Mouse (Mus musculus): ENCODE measurements at regions not wholly inside any gene's neighbourhood (a gene's known extent, or its start where the extent isn't known, plus 50 kb on each side); places are given as distances from the start of the nearest gene placed in this dataset.
A peak's percentile ranks its signal among the peaks of the same experiment; 100 is the strongest.

DNA sequence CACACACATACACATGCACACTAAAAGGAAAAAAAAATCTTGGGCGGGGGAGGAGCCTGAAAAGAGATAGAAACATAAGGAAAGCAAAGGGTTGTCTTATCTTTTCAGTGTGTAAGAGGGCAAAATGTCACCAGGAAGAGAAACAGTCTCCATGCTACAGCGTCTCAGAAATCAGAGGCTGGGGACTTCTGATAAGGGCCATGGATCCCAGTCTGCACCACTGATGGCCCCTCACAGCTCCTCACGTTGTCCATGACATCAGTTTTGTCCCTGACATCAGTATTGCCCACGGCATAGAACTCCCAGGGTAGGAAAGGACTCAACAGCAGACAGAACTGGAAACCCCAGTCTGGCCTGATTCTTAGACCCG is 135.0 kb downstream of the 2410131K14Rik start:
- no peak for DNase-seq (ENCODE audit: low spot score in 2 of 2)

DNA sequence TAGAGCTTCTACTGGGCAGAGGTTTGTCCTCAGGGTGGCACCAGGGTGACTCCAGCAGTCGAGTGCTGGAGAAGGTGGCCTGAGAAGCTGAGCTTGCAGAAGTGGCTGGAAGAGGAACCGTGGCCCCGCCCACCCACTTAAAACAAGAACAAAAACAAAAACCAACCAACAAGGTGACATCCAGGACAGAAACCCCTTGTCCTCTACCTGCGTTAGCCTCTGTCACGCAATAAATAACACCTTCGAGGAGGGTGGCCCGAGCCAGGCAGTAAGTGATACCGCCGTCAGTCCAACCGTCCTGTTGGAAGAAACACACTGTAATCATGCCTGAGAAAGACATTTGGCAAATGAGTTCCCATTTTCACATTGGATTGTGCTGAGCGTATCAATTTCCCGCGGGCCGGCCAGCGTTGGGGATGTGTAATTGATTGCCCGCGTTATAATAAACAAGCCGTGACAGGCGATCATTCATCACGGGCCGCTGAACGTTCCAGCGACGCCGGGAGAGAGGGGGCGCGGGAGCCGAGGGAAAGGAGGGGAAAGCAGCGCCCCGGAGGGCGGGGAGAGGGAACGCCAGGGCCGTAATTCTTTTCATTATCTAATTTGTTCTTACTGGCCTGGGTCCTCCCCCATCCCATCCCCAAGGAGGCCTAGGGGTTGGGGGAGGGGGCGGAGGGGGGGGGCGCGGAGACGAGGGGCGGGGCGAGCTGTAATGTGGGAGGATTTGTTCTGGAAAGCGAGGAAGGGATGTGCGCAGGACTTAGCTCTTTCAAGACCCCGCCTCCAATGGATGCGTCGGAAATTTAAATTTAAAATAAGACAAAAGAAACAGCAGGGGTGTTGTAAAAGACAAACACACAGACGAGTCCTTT is 135.6 kb downstream of the 2410131K14Rik start:
- DNase-seq (ENCODE audit: low spot score in 2 of 2) = peak; percentile 12 to 26

DNA sequence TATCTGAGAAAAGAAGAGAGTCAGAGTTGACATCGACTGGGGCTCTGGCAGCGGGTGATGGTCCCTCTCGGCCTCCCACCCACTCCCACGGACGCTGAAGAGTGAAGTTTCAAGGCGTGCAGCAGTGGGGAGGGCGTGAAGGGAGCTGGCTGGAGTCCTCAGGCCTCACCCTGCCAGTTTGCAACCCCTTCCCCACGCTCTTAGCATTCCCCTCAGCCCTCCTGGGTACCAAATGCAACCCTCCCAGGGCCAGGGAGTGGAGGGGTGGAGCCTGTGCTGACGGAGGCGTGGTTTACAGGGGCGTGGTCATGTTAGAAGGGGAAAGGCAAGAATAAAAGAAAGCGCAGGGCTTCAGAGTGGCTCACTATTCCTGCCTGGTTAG is 136.3 kb downstream of the 2410131K14Rik start:
- peak; percentile 31 to 36 for DNase-seq (ENCODE audit: low spot score in 2 of 2)

DNA sequence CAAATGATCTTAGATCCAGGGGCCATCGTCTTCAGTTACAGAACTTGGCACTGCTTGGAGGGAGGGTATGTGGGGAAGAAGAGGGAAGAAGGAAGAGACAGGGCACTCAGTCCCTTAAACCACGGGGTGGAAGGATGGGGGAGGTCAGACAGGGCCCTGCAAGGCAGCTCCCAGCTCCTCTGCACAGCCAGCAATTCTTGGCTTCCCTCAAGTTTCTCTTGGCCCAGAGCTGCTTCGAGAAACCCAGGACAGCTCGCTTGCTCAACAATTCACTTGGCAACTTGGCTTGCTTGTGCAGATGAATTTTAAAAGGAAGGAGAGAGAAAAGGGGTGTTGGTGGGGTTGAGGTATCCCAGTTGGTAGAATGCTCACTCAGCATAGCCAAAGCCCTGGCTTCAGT is 141.1 kb downstream of the 2410131K14Rik start:
- no peak for DNase-seq (ENCODE audit: low spot score in 2 of 2)

DNA sequence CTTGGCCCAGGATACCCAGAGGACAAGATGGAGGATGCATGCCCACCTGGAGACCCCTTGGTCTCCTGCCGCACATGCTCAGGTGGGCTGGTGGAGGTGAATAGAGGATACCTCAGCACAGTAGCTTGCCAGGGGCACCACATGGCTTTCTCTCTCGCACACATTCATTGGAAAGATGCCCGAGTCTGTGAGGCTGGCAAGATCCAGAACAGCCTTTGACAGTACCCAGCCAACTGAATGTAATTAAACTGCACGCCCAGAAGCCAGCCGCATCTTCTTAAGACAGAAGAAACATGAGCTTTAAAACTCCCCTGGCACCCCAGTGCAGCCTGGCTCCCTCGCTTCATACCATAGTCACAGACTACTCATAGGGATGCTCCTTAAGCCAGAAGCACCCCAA is 143.4 kb downstream of the 2410131K14Rik start:
- DNase-seq (ENCODE audit: low spot score in 2 of 2) = no peak

DNA sequence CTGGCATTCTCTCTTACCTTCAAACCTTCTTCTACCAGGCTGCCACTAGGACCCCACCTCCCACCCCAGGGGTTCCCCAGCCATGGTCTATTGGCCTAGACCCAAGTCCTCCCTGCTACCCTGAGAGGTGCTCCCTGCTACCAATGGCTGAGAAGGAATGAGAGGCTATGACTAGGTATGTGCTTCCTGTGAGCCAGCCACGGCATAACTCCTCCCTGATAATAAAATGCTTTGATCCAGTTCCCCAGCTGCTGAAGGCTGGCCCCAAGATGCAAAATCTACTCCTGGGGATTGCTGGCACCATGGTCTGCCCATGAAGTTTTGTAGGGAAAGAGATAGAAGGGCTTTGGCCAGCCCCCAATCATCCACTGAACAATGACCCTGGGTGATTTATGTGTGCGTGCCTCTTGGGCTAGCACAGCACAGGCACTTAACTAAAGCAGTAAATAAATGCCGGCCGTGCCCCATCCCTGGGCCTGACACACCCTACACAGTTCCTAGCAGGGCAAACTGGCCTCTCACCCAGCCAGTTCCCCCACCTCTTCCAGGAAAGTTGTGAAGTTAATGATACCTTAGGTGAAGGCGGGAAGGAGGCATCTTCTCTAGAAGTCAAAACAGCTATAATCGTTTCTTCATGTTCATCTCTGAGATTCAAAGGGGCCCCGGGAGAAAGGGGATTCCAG is 145.8 kb downstream of the 2410131K14Rik start:
- DNase-seq (ENCODE audit: low spot score in 2 of 2) = no peak

DNA sequence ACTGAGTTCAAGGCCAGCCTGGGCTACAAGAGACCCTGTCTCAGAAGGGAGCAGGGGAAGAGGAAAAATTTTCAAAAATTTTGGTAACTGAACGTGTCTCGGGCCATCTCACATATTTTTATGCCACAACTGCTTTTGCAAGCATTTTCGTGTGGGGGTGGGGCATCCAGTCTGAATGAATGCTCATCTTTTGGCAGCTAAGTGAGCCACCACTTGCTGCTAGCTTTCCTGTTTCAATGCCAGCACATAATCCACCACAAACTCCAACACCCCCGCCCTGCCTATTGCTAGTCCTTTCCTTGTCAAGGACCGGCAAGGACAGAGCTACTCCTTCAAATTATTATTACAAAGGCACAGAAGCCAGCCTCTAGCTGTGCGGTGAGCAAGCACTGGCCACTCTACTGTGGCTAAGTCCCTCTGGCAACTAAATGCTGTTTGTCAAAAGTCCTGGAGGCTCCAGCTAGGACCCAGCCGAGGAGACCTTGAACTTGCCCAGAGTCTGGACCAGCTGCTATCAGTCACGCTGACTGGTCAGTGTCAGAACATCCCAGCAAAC is 148.0 kb downstream of the 2410131K14Rik start:
- no peak for DNase-seq (ENCODE audit: low spot score in 2 of 2)

DNA sequence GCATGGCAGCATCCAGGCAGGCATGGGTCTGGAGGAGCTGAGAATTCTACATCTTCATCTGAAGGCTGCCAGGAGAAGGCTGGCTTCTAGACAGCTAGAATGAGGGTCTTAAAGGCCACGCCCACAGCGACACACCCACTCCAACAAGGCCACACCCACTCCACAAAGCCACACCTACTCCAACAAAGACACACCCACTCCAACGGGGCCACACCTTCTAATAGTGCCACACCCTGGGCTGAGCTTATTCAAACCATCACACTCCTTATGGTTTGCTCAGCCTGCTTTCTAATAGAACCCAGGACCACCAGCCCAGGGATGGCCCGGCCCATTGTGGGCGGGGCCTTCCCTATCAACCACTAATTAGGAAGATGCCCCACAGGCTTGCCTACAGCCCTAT is 149.0 kb downstream of the 2410131K14Rik start:
- no peak for DNase-seq (ENCODE audit: low spot score in 2 of 2)

DNA sequence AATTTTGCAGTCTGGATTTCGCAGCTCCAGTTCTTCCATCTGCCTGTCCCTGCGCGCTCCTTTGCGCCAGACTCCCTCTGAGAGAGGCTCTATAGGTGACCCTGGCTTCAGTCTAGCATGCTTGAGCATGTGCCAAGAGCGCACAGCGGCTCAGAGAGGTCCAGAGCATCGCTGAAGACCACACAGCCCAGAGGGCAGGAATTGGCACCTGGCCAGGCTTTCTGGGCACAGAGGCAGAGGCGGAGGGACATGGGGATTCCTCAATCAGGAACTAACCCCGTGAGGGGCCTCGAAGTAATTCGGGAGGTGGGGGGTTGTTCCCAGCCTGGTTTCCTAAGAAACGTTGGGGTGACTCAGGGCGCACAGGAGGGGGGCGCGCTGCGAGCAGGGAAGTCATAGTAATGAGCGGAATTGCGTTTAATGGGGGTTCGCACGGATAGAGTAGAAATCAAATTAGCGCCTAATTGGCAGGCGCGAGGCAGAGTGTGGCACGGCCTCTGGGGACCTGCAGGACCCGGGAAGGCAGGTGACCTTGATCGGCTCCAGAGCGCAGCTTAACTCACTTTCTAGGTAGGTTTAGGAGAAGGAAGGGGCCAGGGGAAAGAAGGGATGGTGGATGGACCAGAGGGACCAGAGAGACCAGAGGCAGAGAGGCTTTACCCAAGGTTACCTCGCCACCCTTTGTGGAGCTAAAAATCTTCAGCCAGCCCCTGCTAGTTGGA is 151.1 kb downstream of the 2410131K14Rik start:
- peak; percentile 22 to 30 for DNase-seq (ENCODE audit: low spot score in 2 of 2)

DNA sequence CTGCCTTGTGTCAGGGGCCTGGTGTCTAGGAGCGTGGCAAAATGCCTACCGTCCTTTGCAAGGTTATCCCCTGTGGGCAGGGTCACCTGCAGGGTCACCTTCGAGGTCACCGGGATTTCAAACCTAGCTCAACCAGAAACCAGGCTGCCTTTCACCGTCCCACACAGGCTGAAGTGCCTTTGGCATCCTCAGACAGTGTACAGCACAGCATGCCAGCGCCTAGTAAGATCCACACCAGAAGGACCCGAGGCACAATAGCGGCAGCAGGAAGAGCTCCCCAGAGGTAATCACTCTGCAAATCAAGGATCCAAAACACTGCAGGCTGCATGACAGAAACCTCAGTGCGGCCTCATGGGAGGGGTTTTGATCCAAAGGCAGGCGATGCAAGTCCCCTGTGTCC is 155.9 kb downstream of the 2410131K14Rik start:
- no peak for DNase-seq (ENCODE audit: low spot score in 2 of 2)

DNA sequence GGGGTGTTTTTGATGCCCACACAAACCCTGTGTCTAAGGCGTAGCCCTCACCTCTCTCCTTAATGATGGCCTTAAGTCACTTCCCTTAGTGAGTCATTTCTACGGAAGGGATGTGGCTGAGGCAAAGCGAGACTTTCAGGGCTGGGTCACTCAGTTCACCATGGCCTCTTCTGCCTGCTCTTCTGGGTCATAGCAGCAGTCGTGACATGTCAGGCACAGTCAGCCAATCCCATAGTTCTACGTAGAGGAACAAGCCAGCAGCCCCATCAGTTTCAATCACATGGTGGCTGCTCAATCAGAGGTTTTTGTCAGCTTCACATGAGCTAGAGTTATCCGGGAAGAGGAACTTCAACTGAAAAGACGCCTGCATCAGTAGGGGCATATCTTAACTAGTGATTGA is 156.1 kb upstream of the Med13l start:
- no peak for DNase-seq (ENCODE audit: low spot score in 2 of 2)

DNA sequence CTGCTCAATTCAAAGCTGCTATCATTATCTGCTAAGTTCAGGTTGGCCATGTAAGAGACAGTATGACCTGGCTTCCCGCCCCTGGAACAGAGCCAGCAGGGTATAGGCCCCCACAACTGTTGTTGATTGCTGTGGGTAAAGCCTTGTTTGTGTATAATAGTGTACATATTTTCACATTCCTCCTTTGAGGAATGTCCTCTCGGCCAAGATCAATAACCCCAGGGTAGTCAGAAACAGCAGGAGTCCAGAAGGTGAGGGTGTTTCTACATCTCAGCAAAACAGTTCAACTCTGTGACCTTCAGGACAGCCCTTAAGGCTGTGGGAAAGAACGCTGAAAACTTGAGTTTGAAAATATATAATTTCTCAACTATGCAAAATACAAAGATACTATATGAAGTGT is 155.1 kb upstream of the Med13l start:
- no peak for DNase-seq (ENCODE audit: low spot score in 2 of 2)

DNA sequence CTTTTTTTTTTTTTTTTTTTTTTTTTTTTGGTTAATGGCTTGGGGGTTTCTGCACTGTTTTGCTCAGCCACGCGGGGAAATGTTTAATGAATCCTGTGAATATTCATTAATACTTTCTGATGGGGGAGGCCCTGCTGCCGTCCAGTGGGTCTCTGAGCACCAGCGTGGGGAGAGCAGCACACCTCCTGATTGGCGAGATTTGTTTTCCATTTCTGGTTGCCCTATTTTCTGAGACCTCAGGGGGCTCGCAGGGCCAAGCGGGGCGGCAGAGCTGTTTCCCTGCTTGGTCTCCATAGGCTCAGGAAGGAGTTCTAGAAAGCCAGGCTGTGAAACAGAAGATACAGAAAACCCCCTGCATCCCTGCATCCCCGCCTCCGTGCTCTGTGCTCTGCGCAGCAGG is 153.0 kb upstream of the Med13l start:
- DNase-seq (ENCODE audit: low spot score in 2 of 2) = no peak

DNA sequence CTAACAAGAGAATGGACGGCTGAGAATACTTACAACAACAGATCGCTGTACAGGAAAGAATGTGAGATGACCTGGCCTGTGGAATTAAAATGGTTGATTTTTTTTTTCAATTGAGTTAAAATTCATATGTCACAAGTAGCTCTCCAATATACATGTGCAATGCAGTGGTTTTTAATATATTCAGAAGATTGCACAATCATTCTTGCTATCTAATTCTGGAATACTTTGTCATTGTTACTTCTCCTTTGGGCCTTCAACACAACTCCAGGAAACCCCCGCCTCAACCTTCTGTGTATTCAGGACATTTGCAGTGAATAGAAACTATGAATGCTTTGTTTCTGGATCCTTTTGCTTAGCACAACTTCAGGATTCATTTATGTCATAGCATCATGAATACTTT is 152.5 kb upstream of the Med13l start:
- DNase-seq (ENCODE audit: low spot score in 2 of 2) = no peak

DNA sequence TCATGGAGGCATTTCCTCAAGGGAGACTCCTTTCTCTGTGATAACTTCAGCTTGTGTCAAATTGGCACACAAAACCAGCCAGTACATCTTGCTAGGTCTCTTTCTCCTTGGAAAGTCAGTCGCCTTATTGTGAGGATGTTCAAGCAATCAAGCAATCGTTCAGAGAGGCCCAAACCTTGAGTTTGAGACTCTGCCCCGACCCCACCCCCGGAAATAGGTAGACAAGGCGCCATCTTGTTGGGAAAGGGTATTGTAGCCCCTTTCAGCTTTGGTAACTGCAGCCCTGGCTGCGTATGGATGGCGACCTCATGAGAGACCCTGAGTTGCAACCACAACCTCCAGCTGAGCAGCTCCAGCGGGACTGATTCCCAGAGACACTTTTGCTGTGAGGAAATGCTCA is 151.7 kb upstream of the Med13l start:
- DNase-seq (ENCODE audit: low spot score in 2 of 2) = no peak

DNA sequence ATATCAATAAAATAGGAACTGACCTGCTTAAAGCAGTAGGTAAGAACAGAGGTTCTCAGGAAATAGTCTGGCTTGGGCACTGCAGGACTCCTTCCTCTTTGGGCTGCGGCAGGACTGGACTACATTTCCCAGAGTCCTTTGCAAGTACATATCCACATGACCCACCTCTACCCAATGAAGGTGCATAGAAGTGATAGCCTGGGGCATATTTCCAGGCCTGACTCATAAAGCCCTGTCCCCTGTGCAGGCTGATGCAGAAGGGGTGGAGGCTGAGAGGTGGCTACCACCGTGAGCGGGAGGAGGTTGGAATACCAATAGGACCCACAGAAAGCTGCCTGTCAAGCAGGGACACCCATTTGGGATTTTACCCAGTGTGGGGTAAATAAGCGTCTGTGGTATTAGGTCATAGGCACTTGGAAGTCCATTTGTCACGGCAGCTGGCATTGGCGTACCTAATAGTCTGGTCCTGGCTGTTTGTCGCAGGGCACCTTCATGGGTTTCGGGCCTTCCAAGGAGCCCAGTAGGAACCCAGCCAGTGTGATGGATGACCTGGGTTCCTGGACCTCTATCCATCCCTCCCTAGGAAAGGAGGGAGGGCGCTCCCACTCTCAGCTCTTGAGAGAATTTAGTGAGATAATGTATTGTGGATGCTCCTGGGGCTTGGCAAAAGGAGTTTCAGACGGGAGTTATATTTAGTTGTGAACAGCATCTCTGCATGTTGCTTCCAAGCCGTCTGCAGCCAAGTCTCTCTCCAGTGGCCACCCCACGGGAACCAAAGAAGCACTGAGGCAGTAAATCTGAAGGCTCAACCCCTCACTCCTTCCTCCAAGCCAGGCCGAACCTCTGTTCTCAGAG is 146.8 kb upstream of the Med13l start:
- DNase-seq (ENCODE audit: low spot score in 2 of 2) = peak; percentile 39 to 56

DNA sequence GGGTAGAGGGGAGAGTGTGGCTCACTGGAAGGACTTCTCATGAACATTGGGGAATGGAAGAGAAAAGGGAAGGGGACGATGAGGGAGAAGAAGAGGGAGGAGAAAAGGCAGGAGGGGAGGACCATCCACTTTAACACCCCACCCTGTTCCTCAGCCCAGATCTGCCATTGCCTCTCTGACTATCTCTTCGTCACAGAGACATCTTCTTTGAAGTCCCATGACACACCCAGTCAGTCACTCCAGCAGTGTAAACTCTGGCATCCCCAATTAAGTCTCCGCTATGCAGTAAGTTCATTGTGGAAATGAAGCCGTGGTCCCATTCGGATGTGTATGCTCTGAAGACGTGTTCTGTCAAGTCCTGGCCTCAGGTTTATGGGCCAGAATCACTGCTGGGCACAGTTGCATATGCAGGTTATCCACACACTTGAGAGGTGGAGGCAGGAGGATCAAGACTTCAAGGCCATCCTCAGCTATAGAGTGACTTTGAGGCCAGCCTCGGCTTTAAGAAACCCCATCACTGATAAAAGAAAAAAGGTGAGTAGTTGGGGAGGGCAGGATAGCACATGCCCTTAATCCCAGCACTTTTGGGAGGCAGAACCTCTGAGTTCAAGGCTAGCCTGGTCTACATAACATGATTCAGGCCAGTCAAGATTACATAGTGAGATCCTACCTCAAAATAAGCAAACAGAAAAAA is 141.0 kb upstream of the Med13l start:
- DNase-seq (ENCODE audit: low spot score in 2 of 2) = no peak

DNA sequence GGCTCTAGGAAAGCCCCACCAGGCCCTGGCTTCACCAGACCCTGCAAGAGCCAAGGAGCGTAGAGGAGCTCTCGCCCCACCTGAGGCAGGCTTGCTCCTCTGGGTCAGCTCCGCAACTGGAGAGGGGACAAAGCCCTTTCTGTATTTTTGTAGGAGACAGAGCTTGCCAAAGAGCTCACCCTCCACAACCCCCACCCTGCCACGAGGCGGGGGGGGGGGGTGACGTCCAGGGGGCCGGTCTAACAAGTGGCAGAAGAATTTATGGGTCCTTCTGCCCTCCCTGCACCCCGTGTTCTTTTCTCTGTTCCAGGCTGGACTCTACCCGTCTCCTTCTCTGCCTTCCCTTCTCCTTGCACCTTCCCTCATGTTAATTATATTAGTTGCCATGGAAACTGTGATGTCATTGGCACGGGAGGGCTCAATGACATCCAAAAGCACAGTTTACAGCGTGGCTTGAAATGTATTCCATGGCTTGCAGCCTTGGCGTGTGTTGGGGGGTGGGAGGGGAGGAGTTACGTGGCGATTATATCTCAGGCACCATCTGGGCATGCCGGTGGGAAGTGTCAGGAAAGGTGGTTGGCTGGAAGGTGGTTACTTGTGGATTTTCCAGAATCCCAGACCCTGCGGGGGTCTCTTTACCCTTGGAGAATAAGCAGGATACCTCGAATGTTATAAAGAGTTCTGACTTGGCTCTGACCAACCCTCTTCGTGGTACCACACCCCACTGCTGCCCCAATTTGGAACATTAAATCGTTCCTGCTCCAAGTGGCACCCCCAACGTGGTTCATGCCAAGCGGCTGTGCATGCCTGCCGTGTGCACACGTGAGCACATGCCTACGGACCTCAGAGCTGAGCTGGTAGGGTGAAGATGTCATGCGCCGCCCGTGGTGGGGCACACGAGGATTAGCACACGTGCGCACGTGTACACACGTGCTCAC is 138.3 kb upstream of the Med13l start:
- DNase-seq (ENCODE audit: low spot score in 2 of 2) = peak; percentile 40 to 54

DNA sequence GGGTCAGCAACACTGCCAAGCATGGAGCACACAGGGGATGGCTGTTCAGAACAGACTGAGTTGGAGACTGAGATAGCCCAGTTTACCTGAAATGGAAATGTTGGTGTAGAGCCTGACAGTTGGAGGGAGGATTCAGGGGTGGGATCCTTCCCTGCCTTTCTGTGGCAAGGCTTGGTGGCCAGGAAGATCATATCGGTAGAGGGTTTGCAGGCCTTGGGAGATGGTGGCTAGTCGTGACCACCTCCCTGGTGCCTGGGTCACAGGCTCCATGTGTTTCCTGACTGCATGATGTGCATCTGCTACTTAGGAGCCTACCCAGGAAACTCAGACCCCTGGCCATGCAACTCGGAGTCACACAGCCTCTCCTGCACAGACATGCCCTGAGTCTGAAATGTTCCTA is 136.3 kb upstream of the Med13l start:
- DNase-seq (ENCODE audit: low spot score in 2 of 2) = no peak

Measured in frontal cortex, postnatal 25 days (tissue).